Mouse (Mus musculus): ENCODE data around the gene Ddx42. TPM values are rescaled to one million over a fixed set of nuclear protein-coding genes. Genes with fewer than 3 reads are reported as not detected.
"Not testable (repeated sequence)": the region's sequence is repeated elsewhere in the genome, so short reads cannot be mapped to it uniquely, and the experiment has no call there.

Gene Ddx42
- polyA plus RNA-seq, 1 experiment from 2014 or later, result 91.4 TPM

DNA sequence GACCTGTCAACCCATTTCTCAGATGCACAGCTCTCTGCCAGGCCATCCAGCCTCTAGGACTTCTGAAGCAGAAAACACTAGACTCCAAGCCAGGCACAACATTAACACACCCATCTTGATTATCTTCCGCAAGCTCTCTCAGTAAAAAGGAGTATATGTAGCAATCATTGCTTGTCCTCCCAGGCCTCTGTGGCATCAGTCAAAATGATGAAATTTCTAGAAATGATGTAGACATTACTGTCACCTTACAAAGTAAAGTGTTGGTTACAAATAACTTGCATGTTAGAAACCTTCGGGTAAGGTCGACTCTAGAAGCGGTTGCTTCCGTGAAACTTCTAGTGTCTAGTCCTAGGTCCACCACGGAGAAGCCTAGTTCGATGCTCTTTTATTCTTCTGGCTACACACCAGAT, 1.3 kb upstream of the Ddx42 start:
- DNase-seq (ENCODE audit: low spot score), result no peak
- Histone ChIP-seq H3K4me2 (replicated peaks; ENCODE audit: low read depth, low read length) (peak overlapping the region; percentile 51), H3K27me3 (ENCODE audit: control insufficient read depth, insufficient read depth, low read length) (no peaks in the 10 kb centered on the region), H3K9me3 (ENCODE audit: control insufficient read depth, low read length) (no peaks in the 10 kb centered on the region), H3K27ac (ENCODE audit: low read depth, low read length) (no peak overlapping the region), H3K4me3 (ENCODE audit: low read depth, low read length) (peak overlapping the region; percentile 98), H3K9ac (ENCODE audit: low read depth, low read length) (peak overlapping the region; percentile 98), H3K4me1 (replicated peaks; ENCODE audit: control insufficient read depth, insufficient read depth, low read length) (peaks cover 6% of the 10 kb centered on the region; the same call in 1 of the 2 replicates), H3K36me3 (ENCODE audit: control insufficient read depth, insufficient read depth, low read length) (0 out of 2 replicates have a peak, but pooled peaks cover 2% of the 10 kb centered on the region)
- no peak for ATAC-seq (ENCODE audit: low FRiP score)
- 33% methylated on average over 7 of the region's 7 CpGs for WGBS

GRCm38 (mm10) chr11:106215927-106216729, 598 bp upstream of the Ddx42 start, which contains the start of gene Ccdc47:
Gene Ccdc47, minus strand, starts transcription at chr11:106216344.
- peak within 1 kb of the TSS; percentile 96 for H3K27ac ChIP-seq (ENCODE audit: low read depth, low read length)
- H3K4me1 ChIP-seq (replicated peaks; ENCODE audit: control insufficient read depth, insufficient read depth, low read length), result peaks cover 6% of the 10 kb centered on the region; the same call in 1 of the 2 replicates
- under 1% methylated on average over 46 of the region's 46 CpGs for WGBS
- ATAC-seq (ENCODE audit: low FRiP score), result peak; percentile 98
- 0 out of 2 replicates have a peak, but pooled peaks cover 2% of the 10 kb centered on the region for H3K36me3 ChIP-seq (ENCODE audit: control insufficient read depth, insufficient read depth, low read length)
- no peaks in the 10 kb centered on the region for H3K27me3 ChIP-seq (ENCODE audit: control insufficient read depth, insufficient read depth, low read length)
- H3K4me2 ChIP-seq (replicated peaks; ENCODE audit: low read depth, low read length), result peak within 1 kb of the TSS; percentile 52
- peak within 1 kb of the TSS; percentile 98 for H3K4me3 ChIP-seq (ENCODE audit: low read depth, low read length)
- no peaks in the 10 kb centered on the region for H3K9me3 ChIP-seq (ENCODE audit: control insufficient read depth, low read length)
- DNase-seq (ENCODE audit: low spot score), result peak; percentile 96
- H3K9ac ChIP-seq (ENCODE audit: low read depth, low read length), result peak within 1 kb of the TSS; percentile 98

DNA sequence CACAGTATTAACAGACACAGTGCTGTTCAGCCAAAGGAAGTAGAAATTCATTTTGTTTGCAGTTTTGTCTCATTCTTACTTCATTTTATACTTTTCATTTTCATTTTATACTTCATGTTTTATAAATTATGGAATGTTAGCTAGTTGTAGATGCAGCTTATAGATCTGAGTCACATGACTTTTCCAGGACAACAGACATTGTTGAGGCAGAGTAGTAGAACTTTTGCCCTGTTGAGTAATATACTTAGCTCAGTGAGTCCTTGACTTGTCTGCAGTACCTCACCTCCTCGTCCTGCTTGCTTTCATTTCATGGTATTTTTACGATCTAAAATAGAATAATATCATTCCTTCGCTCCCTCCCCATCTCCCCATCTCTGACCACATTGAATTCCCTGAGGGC, 3.9 kb downstream of the Ddx42 start:
- DNase-seq (ENCODE audit: low spot score), result no peak
- H3K4me1 ChIP-seq (replicated peaks; ENCODE audit: control insufficient read depth, insufficient read depth, low read length), result peaks cover 2% of the 10 kb centered on the region; the same call in 1 of the 2 replicates
- H3K27ac ChIP-seq (ENCODE audit: low read depth, low read length), result no peak overlapping the region
- H3K9ac ChIP-seq (ENCODE audit: low read depth, low read length), result no peak overlapping the region
- H3K27me3 ChIP-seq (ENCODE audit: control insufficient read depth, insufficient read depth, low read length), result no peaks in the 10 kb centered on the region
- H3K4me3 ChIP-seq (ENCODE audit: low read depth, low read length), result no peak overlapping the region
- H3K9me3 ChIP-seq (ENCODE audit: control insufficient read depth, low read length), result no peaks in the 10 kb centered on the region
- WGBS, result 95% methylated on average over 3 of the region's 3 CpGs
- ATAC-seq (ENCODE audit: low FRiP score), result no peak
- no peak overlapping the region for H3K4me2 ChIP-seq (replicated peaks; ENCODE audit: low read depth, low read length)
- H3K36me3 ChIP-seq (ENCODE audit: control insufficient read depth, insufficient read depth, low read length), result no peaks in the 10 kb centered on the region

GRCm38 (mm10) chr11:106233978-106234377, 17.3 kb downstream of the Ddx42 start:
- H3K9me3 ChIP-seq (ENCODE audit: control insufficient read depth, low read length); H3K4me3 ChIP-seq (ENCODE audit: low read depth, low read length); DNase-seq (ENCODE audit: low spot score); H3K9ac ChIP-seq (ENCODE audit: low read depth, low read length); H3K4me1 ChIP-seq (replicated peaks; ENCODE audit: control insufficient read depth, insufficient read depth, low read length); H3K27ac ChIP-seq (ENCODE audit: low read depth, low read length); ATAC-seq (ENCODE audit: low FRiP score); H3K4me2 ChIP-seq (replicated peaks; ENCODE audit: low read depth, low read length); H3K27me3 ChIP-seq (ENCODE audit: control insufficient read depth, insufficient read depth, low read length): not testable (repeated sequence)
- H3K36me3 ChIP-seq (ENCODE audit: control insufficient read depth, insufficient read depth, low read length), result peaks cover 20% of the 10 kb centered on the region
- 87% methylated on average over 8 of the region's 8 CpGs for WGBS

GRCm38 (mm10) chr11:106246834-106247233, 30.1 kb downstream of the Ddx42 start:
- WGBS, result 89% methylated on average over 1 of the region's 1 CpGs
- no peak for ATAC-seq (ENCODE audit: low FRiP score)
- H3K4me1 ChIP-seq (replicated peaks; ENCODE audit: control insufficient read depth, insufficient read depth, low read length), result no peaks in the 10 kb centered on the region
- no peaks in the 10 kb centered on the region for H3K27me3 ChIP-seq (ENCODE audit: control insufficient read depth, insufficient read depth, low read length)
- no peak for DNase-seq (ENCODE audit: low spot score)
- no peak overlapping the region for H3K4me2 ChIP-seq (replicated peaks; ENCODE audit: low read depth, low read length)
- H3K4me3 ChIP-seq (ENCODE audit: low read depth, low read length), result no peak overlapping the region
- H3K27ac ChIP-seq (ENCODE audit: low read depth, low read length), result no peak overlapping the region
- H3K36me3 ChIP-seq (ENCODE audit: control insufficient read depth, insufficient read depth, low read length), result peaks cover 28% of the 10 kb centered on the region
- H3K9me3 ChIP-seq (ENCODE audit: control insufficient read depth, low read length), result no peaks in the 10 kb centered on the region
- no peak overlapping the region for H3K9ac ChIP-seq (ENCODE audit: low read depth, low read length)

GRCm38 (mm10) chr11:106249326-106249725, 32.6 kb downstream of the Ddx42 start:
- 89% methylated on average over 7 of the region's 7 CpGs for WGBS
- no peak overlapping the region for H3K4me3 ChIP-seq (ENCODE audit: low read depth, low read length)
- no peaks in the 10 kb centered on the region for H3K4me1 ChIP-seq (replicated peaks; ENCODE audit: control insufficient read depth, insufficient read depth, low read length)
- no peaks in the 10 kb centered on the region for H3K9me3 ChIP-seq (ENCODE audit: control insufficient read depth, low read length)
- H3K36me3 ChIP-seq (ENCODE audit: control insufficient read depth, insufficient read depth, low read length), result peaks cover 22% of the 10 kb centered on the region
- H3K9ac ChIP-seq (ENCODE audit: low read depth, low read length), result no peak overlapping the region
- H3K4me2 ChIP-seq (replicated peaks; ENCODE audit: low read depth, low read length), result no peak overlapping the region
- no peak overlapping the region for H3K27ac ChIP-seq (ENCODE audit: low read depth, low read length)
- no peaks in the 10 kb centered on the region for H3K27me3 ChIP-seq (ENCODE audit: control insufficient read depth, insufficient read depth, low read length)
- ATAC-seq (ENCODE audit: low FRiP score), result no peak
- DNase-seq (ENCODE audit: low spot score), result no peak

DNA sequence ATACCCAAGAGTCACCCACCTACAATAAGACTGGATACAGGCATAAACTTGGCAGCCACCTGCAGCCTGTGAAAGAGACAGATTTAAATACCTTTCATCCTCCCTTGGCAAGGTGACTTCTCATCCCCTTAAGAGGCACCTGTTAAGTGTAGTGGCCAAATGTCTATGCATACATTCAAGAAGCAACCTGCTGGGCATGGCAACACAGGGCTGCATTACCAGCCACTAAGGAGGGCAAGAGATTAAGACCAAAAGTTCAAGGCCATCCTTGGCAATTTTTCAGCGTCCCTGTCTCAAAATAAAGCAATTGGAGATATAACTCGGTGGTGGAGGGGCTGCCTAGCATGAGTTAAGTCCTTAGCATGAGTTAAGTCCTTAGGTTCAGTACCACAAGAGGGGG, 38.0 kb downstream of the Ddx42 start:
- Histone ChIP-seq H3K4me3 (ENCODE audit: low read depth, low read length) (peak overlapping the region; percentile 77), H3K9me3 (ENCODE audit: control insufficient read depth, low read length) (no peaks in the 10 kb centered on the region), H3K4me1 (replicated peaks; ENCODE audit: control insufficient read depth, insufficient read depth, low read length) (peaks cover 6% of the 10 kb centered on the region), H3K36me3 (ENCODE audit: control insufficient read depth, insufficient read depth, low read length) (peaks cover 8% of the 10 kb centered on the region), H3K27ac (ENCODE audit: low read depth, low read length) (no peak overlapping the region), H3K27me3 (ENCODE audit: control insufficient read depth, insufficient read depth, low read length) (no peaks in the 10 kb centered on the region), H3K4me2 (replicated peaks; ENCODE audit: low read depth, low read length) (peak overlapping the region; percentile 92), H3K9ac (ENCODE audit: low read depth, low read length) (peak overlapping the region; percentile 67)
- ATAC-seq (ENCODE audit: low FRiP score) (no peak), DNase-seq (ENCODE audit: low spot score) (no peak)
- WGBS, result 22% methylated on average over 2 of the region's 2 CpGs

GRCm38 (mm10) chr11:106255174-106255573, 38.4 kb downstream of the Ddx42 start:
- Histone ChIP-seq H3K4me3 (ENCODE audit: low read depth, low read length) (peak overlapping the region; percentile 77), H3K36me3 (ENCODE audit: control insufficient read depth, insufficient read depth, low read length) (peaks cover 7% of the 10 kb centered on the region), H3K27ac (ENCODE audit: low read depth, low read length) (no peak overlapping the region), H3K9me3 (ENCODE audit: control insufficient read depth, low read length) (no peaks in the 10 kb centered on the region), H3K4me1 (replicated peaks; ENCODE audit: control insufficient read depth, insufficient read depth, low read length) (peaks cover 6% of the 10 kb centered on the region), H3K27me3 (ENCODE audit: control insufficient read depth, insufficient read depth, low read length) (no peaks in the 10 kb centered on the region), H3K9ac (ENCODE audit: low read depth, low read length) (peak overlapping the region; percentile 67), H3K4me2 (replicated peaks; ENCODE audit: low read depth, low read length) (peak overlapping the region; percentile 92)
- no peak for DNase-seq (ENCODE audit: low spot score)
- WGBS, result 4% methylated on average over 22 of the region's 22 CpGs
- ATAC-seq (ENCODE audit: low FRiP score), result no peak

Measured in hindbrain, embryonic 11.5 days (tissue).